Mouse (Mus musculus) mature B cell (primary cell): ENCODE data around the gene Tmem132b.

Source experiments
- in situ Hi-C: fragments of 300-500 bp; cut with MboI; formaldehyde crosslinking; loops from 2 replicates; pipeline ENCODE4 v1.14.3; 2019

The Tmem132b gene

GRCm38 (mm10) chr5:125578661-125579060, 47.1 kb downstream of the Tmem132b start:
- in situ Hi-C loops: no loop called here

DNA sequence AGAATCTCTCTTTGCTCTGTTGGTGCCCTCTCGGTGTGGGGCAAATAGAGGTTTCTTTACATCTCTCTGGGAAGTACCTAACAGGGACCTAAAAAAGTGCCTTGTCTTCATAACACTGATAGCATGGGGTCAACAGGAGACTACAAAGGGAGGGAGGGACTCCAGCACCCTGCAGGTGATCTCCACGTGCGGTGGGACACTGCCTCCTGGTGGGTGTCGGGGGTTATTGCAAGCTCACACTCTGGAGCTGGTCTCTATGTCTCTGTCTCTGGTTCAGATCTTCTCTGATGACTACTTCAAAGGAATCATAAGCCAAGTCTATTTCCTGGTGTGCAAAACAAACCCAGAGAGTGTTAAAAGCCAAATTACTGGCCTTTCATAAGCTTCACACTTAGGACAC, 47.6 kb downstream of the Tmem132b start:
- in situ Hi-C loops: no loop called here

- in situ Hi-C loops: no loop called here
Measured at GRCm38 (mm10) chr5:125583298-125583697, 51.7 kb downstream of the Tmem132b start.

DNA sequence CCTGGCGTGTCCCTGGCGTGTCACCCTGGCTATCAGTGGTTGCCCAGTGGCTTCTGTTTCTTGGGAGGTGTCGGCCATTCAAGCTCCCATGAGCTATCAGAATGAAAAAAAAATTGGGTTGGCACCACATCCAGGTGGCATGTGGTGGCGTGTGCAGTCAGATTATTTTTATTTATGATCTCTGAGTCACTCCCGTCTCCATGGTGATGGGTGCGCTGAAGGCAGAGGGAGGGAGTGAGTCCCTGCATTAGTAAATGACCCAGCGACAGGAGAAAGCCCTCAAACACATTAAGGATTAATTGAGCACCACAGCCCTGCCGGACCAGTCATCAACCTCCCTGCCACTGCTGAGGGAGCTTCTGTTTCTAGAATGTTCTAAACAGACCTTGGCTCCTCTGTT, 52.3 kb downstream of the Tmem132b start:
- in situ Hi-C loops: no loop called here

- in situ Hi-C loops: no loop called here
Measured at GRCm38 (mm10) chr5:125585211-125585610, 53.6 kb downstream of the Tmem132b start.

DNA sequence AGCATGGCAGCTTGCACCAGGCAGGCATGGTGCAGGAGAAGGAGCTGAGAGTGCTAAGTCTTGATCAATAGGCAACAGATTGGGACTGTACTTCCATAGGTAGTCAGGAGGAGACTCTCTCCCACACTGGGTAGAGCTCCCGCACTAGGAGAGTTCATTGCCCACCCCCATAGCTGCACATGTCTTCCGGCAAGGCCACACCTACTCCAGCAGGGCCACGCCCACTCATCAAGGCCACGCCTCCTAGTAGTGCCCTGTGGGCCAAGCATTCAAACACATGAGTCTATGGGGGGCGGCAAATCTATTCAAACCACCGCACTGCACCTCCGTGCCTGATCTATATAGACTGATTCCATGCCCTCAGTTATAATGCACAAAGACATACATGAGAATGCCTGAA, 56.6 kb downstream of the Tmem132b start:
- in situ Hi-C loops: no loop called here

- in situ Hi-C loops: no loop called here
Measured at GRCm38 (mm10) chr5:125588876-125589667, 57.5 kb downstream of the Tmem132b start.

DNA sequence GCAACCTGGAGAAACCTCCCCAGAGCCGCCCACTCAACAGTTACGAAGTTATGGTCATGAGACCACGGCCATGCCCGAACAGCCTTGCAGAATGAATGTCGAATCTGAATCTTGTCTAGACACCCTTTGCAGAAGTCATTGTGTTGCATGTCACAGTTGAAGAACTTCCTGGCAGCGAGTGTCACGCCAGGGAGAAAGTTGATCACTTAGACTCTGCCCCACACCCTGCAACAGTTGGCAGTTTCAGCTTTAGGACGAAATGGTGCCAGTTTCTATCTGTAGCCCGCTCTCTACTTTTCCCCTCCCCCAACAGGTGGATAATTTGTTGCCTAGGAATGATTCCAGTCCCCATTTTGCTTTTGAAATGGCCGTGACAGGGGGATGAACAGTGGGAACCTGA, 66.5 kb downstream of the Tmem132b start:
- in situ Hi-C loops: no loop called here

- in situ Hi-C loops: no loop called here
Measured at GRCm38 (mm10) chr5:125607146-125607545, 75.6 kb downstream of the Tmem132b start.

- in situ Hi-C loops: no loop called here
Measured at GRCm38 (mm10) chr5:125609968-125610367, 78.4 kb downstream of the Tmem132b start.

DNA sequence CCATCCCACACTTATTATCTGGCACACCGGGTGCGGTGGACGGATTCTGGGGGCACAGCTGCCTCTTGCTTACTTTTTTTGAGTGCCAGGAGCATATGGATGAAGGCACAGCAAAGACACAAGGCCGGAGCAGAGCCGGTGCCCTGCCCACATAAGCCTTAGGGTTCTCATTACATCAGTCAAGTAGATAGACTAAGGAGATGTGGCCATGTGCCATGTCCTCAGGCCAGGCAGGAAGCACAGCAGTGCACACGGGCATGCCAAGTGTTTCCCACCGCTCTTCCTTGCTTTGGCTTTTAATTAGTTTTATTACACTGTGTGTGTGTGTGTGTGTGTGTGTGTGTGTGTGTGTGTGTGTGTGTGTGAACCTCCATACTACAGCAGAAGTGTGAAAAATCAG, 80.9 kb downstream of the Tmem132b start:
- in situ Hi-C loops: no loop called here

- in situ Hi-C loops: no loop called here
Measured at GRCm38 (mm10) chr5:125613136-125613535, 81.6 kb downstream of the Tmem132b start.

- in situ Hi-C loops: no loop called here
Measured at GRCm38 (mm10) chr5:125614348-125614747, 82.8 kb downstream of the Tmem132b start.

- in situ Hi-C loops: no loop called here
Measured at GRCm38 (mm10) chr5:125617050-125617449, 85.5 kb downstream of the Tmem132b start.

- in situ Hi-C loops: no loop called here
Measured at GRCm38 (mm10) chr5:125627816-125628348, 96.3 kb downstream of the Tmem132b start.

- in situ Hi-C loops: no loop called here
Measured at GRCm38 (mm10) chr5:125634666-125635065, 103.1 kb downstream of the Tmem132b start.

- in situ Hi-C loops: no loop called here
Measured at GRCm38 (mm10) chr5:125640966-125641365, 109.4 kb downstream of the Tmem132b start.

DNA sequence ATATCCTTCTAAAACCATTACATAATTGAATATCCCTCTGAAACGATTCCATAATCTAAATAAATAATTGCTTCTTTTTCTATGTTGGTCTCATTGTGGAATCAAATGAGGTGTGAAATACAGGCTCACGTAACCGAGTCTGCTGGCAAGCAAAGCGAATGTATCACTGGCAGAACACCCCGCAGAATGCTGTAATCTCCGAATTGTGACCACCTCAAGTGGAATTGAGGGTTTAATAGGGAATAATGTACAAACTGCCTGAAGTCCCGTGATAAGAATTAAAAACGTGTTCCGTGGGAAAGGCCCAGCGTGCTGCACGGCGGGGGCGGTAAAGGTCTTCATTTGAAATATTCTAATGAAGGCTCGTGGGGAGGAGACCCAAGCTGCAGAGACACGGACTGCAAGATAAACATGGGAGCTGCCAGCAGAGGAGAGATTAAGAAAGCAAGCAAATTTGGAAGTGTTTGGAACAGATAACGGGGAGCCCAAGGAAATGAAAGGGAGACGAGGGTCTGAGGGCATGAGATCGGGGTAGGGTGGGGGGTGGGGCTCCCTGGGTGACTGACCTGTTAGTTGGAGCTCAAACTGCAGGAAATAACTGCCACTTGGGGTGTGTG, 110.1 kb downstream of the Tmem132b start:
- in situ Hi-C loops: no loop called here

GRCm38 (mm10) chr5:125648236-125648635, 116.7 kb downstream of the Tmem132b start:
- in situ Hi-C loops: no loop called here

DNA sequence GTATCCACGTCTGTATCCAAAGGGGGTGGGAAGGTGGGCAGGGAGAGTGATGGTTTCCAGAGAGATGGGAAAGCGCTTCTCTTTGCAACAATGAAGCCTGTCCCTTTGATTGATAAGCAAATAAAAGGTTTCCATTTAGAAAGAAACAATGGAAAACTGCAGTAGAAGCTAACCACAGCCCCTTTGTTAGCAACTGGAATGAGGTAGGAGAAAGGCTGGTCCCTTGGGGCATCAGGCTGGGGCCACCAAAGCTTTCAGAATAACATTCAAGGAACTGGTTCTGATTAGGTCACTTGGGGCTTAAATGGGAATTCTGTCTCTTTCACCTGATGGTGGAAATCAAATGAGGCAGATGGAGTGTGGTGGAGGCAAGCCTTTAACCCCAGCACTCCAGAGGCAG, 118.4 kb downstream of the Tmem132b start:
- in situ Hi-C loops: no loop called here

- in situ Hi-C loops: no loop called here
Measured at GRCm38 (mm10) chr5:125658101-125658500, 126.5 kb downstream of the Tmem132b start.

DNA sequence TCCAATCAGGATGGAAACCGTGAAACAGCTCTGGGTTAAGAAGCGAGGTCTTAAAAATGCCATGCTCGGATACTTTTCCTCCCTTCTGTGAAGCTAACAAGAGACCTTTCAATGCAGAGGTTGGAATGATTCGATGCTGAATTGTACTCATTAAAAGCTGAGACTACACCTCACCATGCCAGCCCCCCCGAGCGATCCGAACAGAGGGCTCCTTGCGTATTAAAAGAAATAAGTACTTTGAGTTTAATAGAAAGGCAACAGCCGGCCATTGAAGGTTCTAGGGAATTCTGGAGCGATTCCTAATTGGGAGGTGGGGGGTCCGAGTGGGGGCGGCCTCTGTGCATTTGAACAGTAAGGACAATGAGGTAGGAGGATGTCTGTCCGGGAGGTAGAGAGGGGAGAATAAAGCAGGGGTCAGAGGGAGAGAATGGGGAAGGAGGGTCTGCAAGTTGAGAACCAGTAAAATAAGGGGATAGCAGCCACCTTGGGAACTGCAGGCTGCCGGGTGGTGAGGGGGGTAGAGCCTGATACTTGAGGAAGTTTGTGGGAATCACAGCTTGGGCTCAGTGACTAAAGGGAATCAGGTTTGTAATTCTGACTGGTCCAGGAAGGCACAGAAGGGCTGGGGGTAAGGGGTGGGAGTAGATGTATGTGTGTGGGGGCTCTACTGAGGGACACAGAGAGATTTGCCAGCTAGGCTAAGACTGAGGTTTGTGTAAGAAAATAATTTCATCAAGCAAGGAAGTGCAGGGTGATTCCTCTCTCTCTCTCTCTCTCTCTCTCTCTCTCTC, 127.6 kb downstream of the Tmem132b start:
- in situ Hi-C loops: no loop called here
